Mouse (Mus musculus) MEL (cell line): Measurements from ENCODE around the gene Micall1. TPM values are rescaled to one million over a fixed set of nuclear protein-coding genes. Genes with fewer than 3 reads are reported as not detected.

Source experiments
- DNase-seq: peaks from one replicate; pipeline ENCODE4 v3.0.0; 2011; ENCODE audit warnings: low read depth, low spot score
- H3K27ac ChIP-seq: 2 replicates; pipeline ENCODE4 v1.5.1; 2012; ENCODE audit warnings: low read depth, mild to moderate bottlenecking, control low read depth, low read length, moderate library complexity; ENCODE audit not compliant: control insufficient read depth
- H3K27me3 ChIP-seq, 2 experiments: fragments of 150-350 bp in 1 of 2; sonication (generic) in 1 of 2; 2 replicates each; pipeline ENCODE4 v1.6.1; 2012; ENCODE audit warnings: low read length in 2 of 2, mild to moderate bottlenecking in 2 of 2, improper control_type of control experiment in 1 of 2, moderate library complexity in 1 of 2; ENCODE audit not compliant: insufficient read depth in 2 of 2, control insufficient read depth in 1 of 2
- H3K36me3 ChIP-seq, 2 experiments: 2 replicates each; pipeline ENCODE4 v1.6.1; 2012 to 2014; ENCODE audit warnings: low read length in 2 of 2, improper control_type of control experiment in 1 of 2, inconsistent platforms in 1 of 2, mild to moderate bottlenecking in 1 of 2; ENCODE audit not compliant: insufficient read depth in 2 of 2, control insufficient read depth in 1 of 2
- H3K4me1 ChIP-seq, 2 experiments: fragments of 150-350 bp in 1 of 2; sonication (generic) in 1 of 2; 2 replicates each; pipeline ENCODE4 v1.6.1; 2012; ENCODE audit warnings: low read length in 2 of 2, improper control_type of control experiment in 1 of 2, mild to moderate bottlenecking in 1 of 2; ENCODE audit not compliant: insufficient read depth in 2 of 2, control insufficient read depth in 1 of 2
- H3K4me3 ChIP-seq, 2 experiments: fragments of 150-350 bp in 1 of 2; sonication (generic) in 1 of 2; 2 replicates each; pipeline ENCODE4 v1.5.1; 2012; ENCODE audit warnings: low read depth in 2 of 2, low read length in 2 of 2, mild to moderate bottlenecking in 2 of 2, moderate library complexity in 2 of 2, control low read depth in 1 of 2, improper control_type of control experiment in 1 of 2; ENCODE audit not compliant: control insufficient read depth in 1 of 2, insufficient read depth in 1 of 2
- H3K79me2 ChIP-seq: 2 replicates; pipeline ENCODE4 v1.6.1; 2012; ENCODE audit warnings: mild to moderate bottlenecking, low read length, moderate library complexity; ENCODE audit not compliant: control insufficient read depth, poor library complexity, insufficient read depth
- H3K9ac ChIP-seq: 2 replicates; pipeline ENCODE4 v1.6.1; 2012; ENCODE audit warnings: low read depth, mild to moderate bottlenecking, control low read depth, low read length, moderate library complexity; ENCODE audit not compliant: control insufficient read depth, poor library complexity, severe bottlenecking
- H3K9me3 ChIP-seq: fragments of 150-350 bp; sonication (generic); replicated peaks from 2 replicates; pipeline ENCODE4 v1.6.1; 2012; ENCODE audit warnings: mild to moderate bottlenecking, low read length, improper control_type of control experiment, moderate library complexity; ENCODE audit not compliant: insufficient read depth
- CTCF ChIP-seq, 3 experiments: IDR thresholded peaks in 2 of 3; conservative IDR thresholded peaks in 1 of 3; 2 replicates each; pipeline ENCODE4 v1.5.1; 2011 to 2012; ENCODE audit warnings: low read length in 3 of 3, low read depth in 2 of 3, mild to moderate bottlenecking in 2 of 3, improper control_type of control experiment in 1 of 3, inconsistent platforms in 1 of 3, mixed read lengths in 1 of 3, moderate library complexity in 1 of 3; ENCODE audit not compliant: control insufficient read depth in 1 of 3, insufficient read depth in 1 of 3, poor library complexity in 1 of 3, severe bottlenecking in 1 of 3
- EP300 ChIP-seq, 2 experiments: IDR thresholded peaks; 2 replicates each; pipeline ENCODE4 v1.6.1; 2011; ENCODE audit warnings: improper control_type of control experiment in 2 of 2, low read length in 2 of 2, low read depth in 1 of 2, mild to moderate bottlenecking in 1 of 2
- ETS1 ChIP-seq: IDR thresholded peaks from 2 replicates; pipeline ENCODE4 v1.6.1; 2012; ENCODE audit warnings: low read depth, mild to moderate bottlenecking, inconsistent platforms, low read length, improper control_type of control experiment, moderate library complexity
- GABPA ChIP-seq: IDR thresholded peaks from 2 replicates; pipeline ENCODE4 v1.6.1; 2012; ENCODE audit warnings: low read depth, mild to moderate bottlenecking, inconsistent platforms, low read length, improper control_type of control experiment, moderate library complexity
- KAT2A ChIP-seq: conservative IDR thresholded peaks from 2 replicates; pipeline ENCODE4 v1.6.1; 2012; ENCODE audit warnings: low read depth, low read length, improper control_type of control experiment, inconsistent platforms
- MYC ChIP-seq: IDR thresholded peaks from 2 replicates; pipeline ENCODE4 v1.6.1; 2011; ENCODE audit warnings: low read depth, mild to moderate bottlenecking, low read length, improper control_type of control experiment, moderate library complexity
- NRF1 ChIP-seq: IDR thresholded peaks from 2 replicates; pipeline ENCODE4 v1.6.1; 2014; ENCODE audit warnings: low read depth, mild to moderate bottlenecking, inconsistent platforms, low read length, improper control_type of control experiment, moderate library complexity; ENCODE audit not compliant: poor library complexity, insufficient read depth, severe bottlenecking
- POLR2A ChIP-seq, 2 experiments: IDR thresholded peaks; 2 replicates each; pipeline ENCODE4 v1.6.1; 2011 to 2012; ENCODE audit warnings: low read length in 2 of 2, mild to moderate bottlenecking in 2 of 2, control low read depth in 1 of 2, improper control_type of control experiment in 1 of 2, low read depth in 1 of 2, moderate library complexity in 1 of 2; ENCODE audit not compliant: control insufficient read depth in 1 of 2, insufficient read depth in 1 of 2, poor library complexity in 1 of 2
- POLR2AphosphoS5 ChIP-seq: IDR thresholded peaks from 2 replicates; pipeline ENCODE4 v1.6.1; 2012; ENCODE audit warnings: low read depth, borderline replicate concordance, mild to moderate bottlenecking, inconsistent platforms, low read length, moderate library complexity, mixed read lengths
- RAD21 ChIP-seq: IDR thresholded peaks from 2 replicates; pipeline ENCODE4 v1.6.1; 2011; ENCODE audit warnings: mild to moderate bottlenecking, low read depth, low read length, improper control_type of control experiment
- RCOR1 ChIP-seq: IDR thresholded peaks from 2 replicates; pipeline ENCODE4 v1.6.1; 2012; ENCODE audit warnings: low read depth, mild to moderate bottlenecking, inconsistent platforms, low read length, improper control_type of control experiment
- SIN3A ChIP-seq: IDR thresholded peaks from 2 replicates; pipeline ENCODE4 v1.6.1; 2012; ENCODE audit warnings: low read length, improper control_type of control experiment, inconsistent platforms
- TAL1 ChIP-seq: IDR thresholded peaks from 2 replicates; pipeline ENCODE4 v1.6.1; 2012; ENCODE audit warnings: mild to moderate bottlenecking, inconsistent platforms, low read length, moderate library complexity, mixed read lengths
- TBP ChIP-seq: IDR thresholded peaks from 2 replicates; pipeline ENCODE4 v1.8.0; 2011; ENCODE audit warnings: low read depth, low read length, improper control_type of control experiment
- TCF12 ChIP-seq: IDR thresholded peaks from 2 replicates; pipeline ENCODE4 v1.6.1; 2014; ENCODE audit warnings: low read depth, mild to moderate bottlenecking, inconsistent platforms, low read length, improper control_type of control experiment, moderate library complexity
- UBTF ChIP-seq: IDR thresholded peaks from 2 replicates; pipeline ENCODE4 v1.6.1; 2012; ENCODE audit warnings: low read depth, mild to moderate bottlenecking, inconsistent platforms, low read length, improper control_type of control experiment, moderate library complexity, borderline replicate concordance; ENCODE audit not compliant: insufficient read depth
- USF1 ChIP-seq: IDR thresholded peaks from 2 replicates; pipeline ENCODE4 v1.6.1; 2014; ENCODE audit warnings: low read depth, mild to moderate bottlenecking, inconsistent platforms, low read length, improper control_type of control experiment, moderate library complexity
- ZC3H11A ChIP-seq: IDR thresholded peaks from 2 replicates; pipeline ENCODE4 v1.6.1; 2012; ENCODE audit warnings: low read depth, mild to moderate bottlenecking, inconsistent platforms, low read length, improper control_type of control experiment
- ZKSCAN1 ChIP-seq: IDR thresholded peaks from 2 replicates; pipeline ENCODE4 v1.6.1; 2012; ENCODE audit warnings: low read depth, mild to moderate bottlenecking, inconsistent platforms, low read length, improper control_type of control experiment, moderate library complexity
- ZMIZ1 ChIP-seq: IDR thresholded peaks from 2 replicates; pipeline ENCODE4 v1.6.1; 2012; ENCODE audit warnings: low read depth, mild to moderate bottlenecking, inconsistent platforms, low read length, improper control_type of control experiment, moderate library complexity
- ZNF384 ChIP-seq: IDR thresholded peaks from 2 replicates; pipeline ENCODE4 v1.6.1; 2012; ENCODE audit warnings: low read depth, mild to moderate bottlenecking, inconsistent platforms, low read length, improper control_type of control experiment
- polyA plus RNA-seq, 2 experiments: library from polyadenylated mRNA; stranded (reverse) in 1 of 2; unstranded in 1 of 2; fragments of >175 nt in 1 of 2; fragments of >200 nt in 1 of 2; gene quantifications; 2 replicates each; pipeline versions ENCODE4 v1.2.1 to v1.2.4; 2012; ENCODE audit warnings: low replicate concordance in 2 of 2, low read depth in 1 of 2; ENCODE audit not compliant: insufficient read length in 2 of 2, insufficient read depth in 1 of 2, missing spikeins in 1 of 2
- total RNA-seq: library from RNA; depleted of rRNA; stranded (reverse); fragments of 300-350 nt; gene quantifications from 2 replicates; pipeline ENCODE4 v1.2.3, GENCODE M21; 2012

Micall1 gene
- total and polyA plus RNA-seq, 3 experiments: 4.8 to 13.5 TPM; not detected in 1

DNA sequence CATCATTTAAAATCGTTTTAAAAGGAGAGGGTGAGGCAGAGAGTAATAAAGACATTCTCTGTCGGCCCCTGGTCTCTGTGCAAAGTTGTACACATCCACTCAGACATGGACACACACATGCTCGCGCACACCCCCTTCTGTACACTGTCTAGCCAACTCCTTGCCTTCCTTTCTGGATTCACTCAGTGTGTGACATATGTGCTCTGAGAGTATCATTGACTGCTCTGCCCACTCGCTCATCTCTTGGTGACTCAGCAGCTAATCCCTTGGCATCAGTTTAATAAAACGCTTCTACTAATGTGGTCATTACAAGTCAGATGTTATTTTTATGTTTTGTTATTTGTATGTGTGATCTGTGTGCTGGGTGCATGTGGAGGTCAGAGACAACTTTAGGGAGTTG, 16.4 kb upstream of the Micall1 start:
- no peaks in the 10 kb centered on the region for H3K9me3 ChIP-seq
- no peak overlapping the region for H3K27ac ChIP-seq
- no peak for DNase-seq
- no peak overlapping the region for H3K9ac ChIP-seq
- H3K4me1 ChIP-seq: no peaks in the 10 kb centered on the region
- TF ChIP-seq POLR2AphosphoS5 (no peak), GABPA (no peak), NRF1 (no peak), KAT2A (no peak), RCOR1 (no peak), ZMIZ1 (no peak), UBTF (no peak)
- H3K36me3 ChIP-seq: peaks cover 2 to 22% of the 10 kb centered on the region in 2 experiments; a peak in 3 of 4 replicates
- no peak overlapping the region for H3K4me3 ChIP-seq
- H3K79me2 ChIP-seq: peaks cover 2% of the 10 kb centered on the region; the same call in 1 of the 2 replicates
- no peaks in the 10 kb centered on the region for H3K27me3 ChIP-seq

GRCm38 (mm10) chr15:79093083-79093839, 15.4 kb upstream of the Micall1 start:
- TF ChIP-seq CTCF (IDR thresholded peaks at IDR 0.05 in 2 of 3, conservative IDR thresholded peaks at IDR 0.05 in 1 of 3; ENCODE audit: control insufficient read depth in 1 of 3, insufficient read depth in 1 of 3, low read depth in 2 of 3, low read length in 3 of 3, poor library complexity in 1 of 3, severe bottlenecking in 1 of 3) (peak; percentile 10 to 34 (median 22); a peak in 3 of 6 replicates), USF1 (no peak)
- no peak for DNase-seq
- H3K9ac ChIP-seq: no peak overlapping the region

DNA sequence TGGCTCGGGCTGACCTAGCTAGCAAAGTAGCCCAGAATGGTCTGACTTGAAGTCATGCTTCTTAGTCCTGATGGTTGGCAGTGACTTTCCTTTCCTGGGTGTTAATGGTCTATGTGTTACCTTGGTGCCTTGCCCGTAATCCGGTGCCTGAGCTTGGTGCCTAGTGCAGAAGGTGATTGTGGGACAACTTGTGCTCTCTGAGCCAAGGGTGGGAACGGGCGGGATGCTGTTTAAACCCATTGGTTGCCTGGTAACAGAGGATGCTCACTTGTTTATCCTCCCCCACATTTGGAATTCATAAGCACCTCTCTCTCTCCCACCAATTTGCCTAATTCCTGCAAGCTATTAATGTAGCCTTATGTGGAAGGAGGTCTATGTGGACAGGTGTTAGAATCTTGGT, 13.2 kb upstream of the Micall1 start:
- no peak overlapping the region for H3K9ac ChIP-seq
- no peak overlapping the region for H3K4me3 ChIP-seq
- no peaks in the 10 kb centered on the region for H3K9me3 ChIP-seq
- no peak for DNase-seq
- no peak overlapping the region for H3K27ac ChIP-seq
- peaks cover 2% of the 10 kb centered on the region; the same call in 1 of the 2 replicates for H3K79me2 ChIP-seq
- TF ChIP-seq UBTF (no peak), ZNF384 (no peak), TAL1 (no peak), ETS1 (no peak), CTCF (IDR thresholded peaks at IDR 0.05 in 2 of 3, conservative IDR thresholded peaks at IDR 0.05 in 1 of 3; ENCODE audit: control insufficient read depth in 1 of 3, insufficient read depth in 1 of 3, low read depth in 2 of 3, low read length in 3 of 3, poor library complexity in 1 of 3, severe bottlenecking in 1 of 3) (no peak), POLR2A (IDR thresholded peaks at IDR 0.05; ENCODE audit: control insufficient read depth in 1 of 2, insufficient read depth in 1 of 2, low read depth in 1 of 2, low read length in 2 of 2, poor library complexity in 1 of 2) (no peak), SIN3A (no peak), ZKSCAN1 (no peak), TBP (no peak), MYC (no peak), ZC3H11A (no peak), TCF12 (no peak), ZMIZ1 (no peak), RAD21 (no peak), EP300 (IDR thresholded peaks at IDR 0.05; ENCODE audit: low read depth in 1 of 2, low read length in 2 of 2) (no peak), GABPA (no peak), USF1 (no peak)
- H3K4me1 ChIP-seq: peaks cover 0 to 3% of the 10 kb centered on the region in 2 experiments; a peak in 1 of 4 replicates
- H3K27me3 ChIP-seq: no peaks in the 10 kb centered on the region
- peaks cover 2 to 10% of the 10 kb centered on the region in 2 experiments; a peak in 3 of 4 replicates for H3K36me3 ChIP-seq

More at GRCm38 (mm10) chr15:79093083-79093839, 15.4 kb upstream of the Micall1 start:
- no peak overlapping the region for H3K4me3 ChIP-seq
- H3K9me3 ChIP-seq: no peaks in the 10 kb centered on the region
- no peaks in the 10 kb centered on the region for H3K27me3 ChIP-seq
- peaks cover 2 to 17% of the 10 kb centered on the region in 2 experiments; a peak in 3 of 4 replicates for H3K36me3 ChIP-seq
- H3K27ac ChIP-seq: no peak overlapping the region
- H3K4me1 ChIP-seq: peaks cover 0 to 3% of the 10 kb centered on the region in 2 experiments; a peak in 1 of 4 replicates
- H3K79me2 ChIP-seq: peaks cover 2% of the 10 kb centered on the region; the same call in 1 of the 2 replicates
